Mouse (Mus musculus) urinary bladder, postnatal 10 days (tissue): ENCODE data around the gene Ift27.

Experiments used
- DNase-seq: peaks from one replicate; pipeline ENCODE4 v3.0.0; 2022; ENCODE audit warnings: low spot score

Ift27 gene

DNA sequence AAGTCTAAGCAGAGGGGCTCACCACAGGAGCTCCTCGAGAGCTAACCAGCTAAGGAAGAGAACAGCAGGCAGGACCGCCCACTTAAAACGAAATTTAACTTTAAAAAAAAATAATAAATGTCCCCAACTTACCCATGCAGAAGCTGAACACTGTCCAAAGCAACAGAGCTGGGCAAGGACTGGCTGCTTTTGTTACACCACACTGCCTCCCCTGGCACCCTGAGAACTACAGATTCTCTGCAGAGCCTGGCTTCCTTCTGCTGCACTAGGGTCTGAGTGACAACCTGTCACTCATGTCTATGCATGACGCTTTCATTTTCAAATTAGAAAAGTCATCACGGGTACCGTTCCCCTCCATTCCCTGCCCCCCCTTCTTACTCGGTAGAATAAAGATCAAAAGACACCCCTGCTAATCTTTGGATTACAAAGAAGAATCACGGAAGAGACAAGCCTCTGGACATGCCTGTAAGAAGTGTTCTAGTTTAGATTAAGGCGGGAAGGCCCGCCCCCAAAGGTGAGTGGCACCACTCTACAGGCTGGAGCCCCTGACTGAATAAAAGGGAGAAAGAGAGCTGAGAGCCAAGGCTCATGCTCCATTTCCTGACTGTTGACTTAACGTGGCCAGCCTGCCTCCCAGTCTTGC is 1.5 kb downstream of the Ift27 start:
- no peak for DNase-seq

DNA sequence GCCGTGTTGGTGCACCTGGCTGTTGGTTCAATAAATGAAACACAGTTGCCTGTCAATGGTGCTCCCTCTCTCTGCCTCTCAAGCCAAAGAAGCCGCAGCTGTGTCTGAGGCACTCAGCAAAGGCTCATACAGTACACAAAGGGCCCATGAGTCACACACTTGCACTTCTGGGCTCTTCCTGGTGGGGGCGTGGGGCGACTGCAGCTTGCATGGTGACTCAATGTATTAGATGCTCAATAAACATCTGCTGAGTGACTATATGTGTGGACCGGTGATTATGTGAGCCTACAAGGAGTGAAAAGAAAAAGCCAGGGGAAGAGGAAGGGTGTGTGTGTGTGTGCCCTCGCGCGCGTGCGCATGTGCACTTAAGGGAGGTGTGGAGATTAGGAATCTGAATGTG is 2.3 kb downstream of the Ift27 start:
- DNase-seq, result no peak

DNA sequence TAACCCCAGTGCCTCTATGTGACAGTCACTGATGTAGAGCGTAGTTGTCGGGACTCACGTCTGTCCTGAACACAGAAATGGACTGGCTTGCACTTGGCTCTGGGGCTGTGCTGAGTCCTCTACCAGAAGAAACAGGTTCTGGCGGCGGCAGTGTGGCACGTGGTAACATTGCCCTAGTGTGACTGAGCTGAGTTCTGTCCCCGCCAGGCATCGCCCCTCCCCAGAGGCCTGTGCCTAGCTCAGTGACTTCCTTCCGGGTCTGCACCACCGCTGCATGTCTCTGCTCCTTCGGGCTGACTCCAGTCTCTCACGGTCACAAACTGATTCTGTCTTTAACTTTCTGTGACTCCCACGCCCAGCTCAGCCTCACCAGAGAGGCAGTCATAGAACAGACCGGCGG is 3.2 kb downstream of the Ift27 start:
- DNase-seq, result no peak

DNA sequence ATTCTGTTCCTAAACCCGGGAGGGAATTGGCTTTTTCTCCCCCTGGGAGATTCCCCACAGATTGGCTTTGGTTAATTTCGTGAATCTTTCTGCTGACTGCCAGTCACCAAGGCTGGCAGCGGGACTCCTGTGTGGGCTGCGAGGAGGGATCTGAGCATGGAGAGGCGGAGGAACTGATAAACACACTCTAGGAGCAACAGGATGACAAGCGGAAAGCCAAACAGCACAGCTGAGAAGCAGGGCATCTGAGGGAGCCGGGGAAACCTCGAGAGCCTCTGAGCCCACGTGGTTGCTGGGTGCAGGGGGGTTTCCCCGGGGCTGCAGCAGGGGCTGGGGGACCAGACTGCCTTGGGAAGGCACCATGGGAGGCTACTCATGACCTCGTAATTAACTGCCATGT is 4.3 kb downstream of the Ift27 start:
- no peak for DNase-seq

DNA sequence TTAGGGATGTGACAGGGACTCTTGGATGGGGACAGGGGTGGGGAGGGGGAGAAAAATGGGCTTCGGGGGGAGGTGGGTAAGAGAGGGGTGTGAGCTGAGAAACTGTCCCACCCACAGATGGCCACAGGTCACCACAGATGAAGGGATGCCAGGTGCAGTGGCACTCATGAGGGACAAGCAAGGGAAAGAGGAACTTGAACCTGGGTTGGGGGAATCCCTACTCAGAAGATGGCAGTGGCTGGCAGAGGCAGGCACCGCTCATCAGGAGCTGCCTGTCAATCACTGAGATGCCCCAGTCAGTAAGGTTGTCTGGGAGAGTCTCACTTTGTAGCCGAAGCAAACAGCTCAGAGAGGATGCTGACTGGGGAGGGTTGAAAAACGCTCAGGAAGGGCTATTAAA is 8.6 kb downstream of the Ift27 start:
- DNase-seq, result no peak

DNA sequence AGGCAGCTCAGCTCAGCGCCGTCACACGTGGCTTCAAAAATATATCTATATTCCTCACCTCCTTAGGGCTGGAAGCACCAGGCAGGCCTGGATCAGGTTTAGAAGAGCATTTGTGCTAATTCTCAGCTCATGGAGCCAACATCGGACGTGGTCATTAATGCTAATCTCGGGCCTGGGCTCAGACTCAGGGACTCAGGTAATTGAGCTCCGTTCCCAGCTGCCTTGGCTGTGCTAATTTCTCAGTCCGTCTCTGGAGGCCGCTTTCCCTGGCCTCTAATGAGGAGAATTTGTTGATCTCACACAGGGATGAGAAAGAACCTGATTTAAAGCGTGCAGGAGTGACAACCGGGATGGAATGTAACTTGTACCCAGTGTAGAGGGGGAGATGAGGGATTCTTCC is 9.4 kb downstream of the Ift27 start:
- DNase-seq, result no peak

DNA sequence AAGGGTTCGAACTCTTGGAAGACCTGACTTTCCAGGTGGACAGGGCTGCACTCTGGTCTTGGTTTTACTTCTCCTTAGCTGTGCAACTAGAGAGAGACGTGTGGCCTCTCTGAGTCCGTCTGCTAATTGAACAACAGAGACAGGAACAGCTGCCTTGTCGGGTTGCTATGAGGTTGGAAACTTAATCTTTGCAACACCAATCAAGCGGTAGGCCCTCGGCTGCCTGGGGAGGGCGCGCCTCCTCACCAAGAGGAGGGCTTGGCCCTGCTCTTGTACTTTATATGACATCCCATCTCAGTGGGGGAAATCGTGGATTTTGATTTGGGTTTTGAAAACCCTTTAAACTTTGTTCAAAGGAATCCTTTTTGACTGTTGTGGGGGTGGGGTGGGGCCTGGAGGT is 12.0 kb downstream of the Ift27 start:
- no peak for DNase-seq

DNA sequence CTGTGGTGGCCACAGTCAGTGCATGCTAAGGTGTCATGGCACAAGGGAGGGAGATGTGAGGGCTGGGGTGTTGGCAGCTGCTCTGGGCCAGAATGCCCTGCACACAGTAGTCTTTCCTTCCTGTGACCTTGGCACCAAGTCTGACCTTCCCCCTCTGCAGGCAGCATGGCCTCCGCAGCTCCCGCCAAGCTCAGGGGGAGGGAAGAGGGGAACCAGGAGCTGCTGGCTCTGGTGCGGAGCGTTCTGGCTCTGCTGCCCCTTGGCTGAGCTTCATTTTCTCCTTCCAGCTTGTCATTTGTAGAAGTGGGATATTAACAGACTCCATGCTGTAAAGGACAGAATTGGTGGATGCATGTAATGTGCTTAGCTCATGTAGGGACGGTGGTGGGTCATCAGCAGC is 15.6 kb downstream of the Ift27 start:
- DNase-seq, result no peak

DNA sequence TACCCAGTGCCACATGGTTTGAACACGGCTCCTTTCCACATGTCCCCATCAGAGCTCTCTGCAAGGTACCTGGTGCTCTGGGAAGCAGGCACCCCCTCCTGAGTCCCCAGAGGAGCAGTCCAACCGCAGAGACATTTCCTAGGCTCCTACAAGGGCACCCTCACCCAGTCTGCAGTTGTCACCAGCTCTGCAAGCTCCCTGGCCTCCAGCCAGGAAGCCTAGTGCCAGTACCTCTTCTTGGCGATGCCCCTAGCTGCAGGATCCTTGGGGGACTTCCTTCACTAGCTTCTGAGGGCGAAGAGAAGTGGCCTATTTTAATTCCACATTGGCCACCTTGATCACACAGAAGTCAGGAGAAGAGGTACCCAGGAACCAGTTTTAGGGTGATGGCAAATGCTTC is 16.1 kb downstream of the Ift27 start:
- no peak for DNase-seq

DNA sequence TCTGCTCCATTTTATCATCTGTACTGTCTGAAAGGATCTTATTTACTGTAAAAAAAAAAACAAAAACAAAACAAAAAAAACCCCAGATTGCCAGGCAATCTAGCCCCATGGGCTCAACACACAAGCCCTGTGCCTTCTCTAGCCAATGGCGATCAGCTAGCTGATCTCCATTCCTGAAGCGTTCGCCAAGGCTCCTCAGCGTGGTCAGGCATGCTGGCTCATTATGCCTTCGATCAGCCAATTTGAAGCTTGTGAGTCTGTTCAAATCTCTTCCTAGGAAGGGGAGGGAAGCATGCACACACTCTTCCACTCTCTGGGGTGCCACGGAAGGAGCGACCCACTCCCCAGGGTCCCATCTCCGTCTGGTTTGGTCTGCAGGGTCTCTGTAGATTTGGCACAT is 16.6 kb downstream of the Ift27 start:
- no peak for DNase-seq

DNA sequence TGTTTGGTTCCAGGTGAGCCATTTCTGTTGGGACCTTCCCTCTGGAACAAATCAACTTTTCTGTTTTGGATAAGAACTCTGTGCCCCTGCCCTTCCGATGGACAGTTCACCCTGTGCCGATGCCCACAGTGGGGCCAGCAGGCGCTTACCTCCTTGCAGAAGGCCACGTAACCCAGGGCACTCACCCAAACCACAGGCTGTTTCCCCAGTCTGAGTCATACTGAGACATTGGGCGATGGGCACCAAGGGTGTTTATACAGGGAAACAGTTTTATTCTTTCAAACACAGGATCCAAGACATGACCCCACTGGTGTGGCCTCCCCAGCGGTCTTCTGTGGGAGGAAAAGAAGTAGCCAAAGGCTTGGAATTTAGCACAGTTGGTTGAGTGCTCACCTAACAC is 18.5 kb downstream of the Ift27 start:
- no peak for DNase-seq

DNA sequence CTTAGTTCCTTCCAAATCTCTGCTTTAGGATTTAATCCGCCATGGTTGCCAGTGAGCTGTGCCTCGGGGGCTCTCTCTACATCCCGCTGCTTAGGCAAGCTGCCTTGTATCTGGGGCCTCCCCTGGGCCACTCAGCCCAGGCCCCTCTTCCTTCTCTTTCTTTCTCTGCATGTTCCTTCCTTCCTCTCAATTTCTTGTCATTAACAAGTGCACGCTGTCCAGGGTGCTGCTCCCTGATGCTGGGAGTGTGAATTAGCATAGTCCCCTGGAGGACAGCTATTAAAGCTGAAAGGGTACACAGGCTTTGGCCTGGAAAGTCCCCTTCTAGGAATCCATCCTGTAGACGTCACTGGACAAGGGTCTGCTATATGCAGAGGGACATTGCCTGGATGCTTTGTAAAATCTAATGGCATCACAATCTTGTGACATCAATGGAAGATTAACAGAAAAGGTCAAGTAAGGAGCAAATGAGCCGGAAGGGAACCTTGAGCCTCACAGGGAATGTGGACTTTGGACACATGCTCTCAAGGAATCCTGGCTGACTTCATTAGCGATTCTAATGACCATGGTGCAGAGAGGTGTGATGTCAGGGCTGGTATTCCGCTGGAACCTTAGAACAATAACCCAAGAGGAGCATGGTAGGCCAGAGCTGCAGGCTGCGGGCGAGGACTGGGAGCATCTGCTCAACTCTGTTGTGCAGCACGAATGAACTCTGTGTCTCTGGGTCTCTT is 20.7 kb downstream of the Ift27 start:
- DNase-seq, result no peak

DNA sequence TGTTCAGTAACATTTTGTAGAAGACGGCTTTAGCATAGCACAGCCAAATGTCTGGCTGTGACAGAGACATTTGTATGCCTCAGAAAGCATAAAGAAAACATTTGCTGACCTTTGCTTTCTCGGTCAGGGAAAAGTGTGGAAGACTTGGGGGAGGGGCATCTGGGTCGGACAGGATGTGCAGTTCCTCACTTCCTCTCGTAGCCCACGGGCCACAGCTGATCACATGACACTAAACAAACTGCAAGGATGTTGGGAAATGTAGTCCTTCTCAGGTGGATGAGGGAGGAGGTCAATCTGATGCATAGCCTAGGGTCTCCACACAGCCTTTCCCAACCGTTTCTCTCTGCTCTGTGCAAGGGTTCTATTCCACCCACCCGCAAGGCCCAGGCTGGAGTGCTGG is 25.3 kb downstream of the Ift27 start:
- no peak for DNase-seq

DNA sequence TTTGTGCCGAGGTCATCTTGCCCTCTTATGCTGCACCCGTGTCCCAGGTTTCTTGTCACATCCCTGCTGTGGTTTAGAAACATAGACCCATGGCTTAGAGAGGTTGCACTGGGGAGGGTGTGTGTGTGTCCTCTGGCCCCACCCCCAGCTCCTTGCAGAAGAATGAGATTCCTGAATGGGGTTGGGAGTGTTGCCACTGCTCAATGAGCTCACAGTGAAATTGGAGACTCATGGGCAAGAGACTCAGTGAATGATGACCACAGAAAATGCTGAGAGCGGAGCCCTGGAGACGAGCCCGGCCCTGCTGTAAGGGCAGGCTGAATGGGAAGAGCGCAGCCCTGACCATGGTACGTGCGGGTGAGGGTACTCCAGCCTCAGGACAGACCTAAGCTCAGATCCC is 33.7 kb downstream of the Ift27 start:
- no peak for DNase-seq

DNA sequence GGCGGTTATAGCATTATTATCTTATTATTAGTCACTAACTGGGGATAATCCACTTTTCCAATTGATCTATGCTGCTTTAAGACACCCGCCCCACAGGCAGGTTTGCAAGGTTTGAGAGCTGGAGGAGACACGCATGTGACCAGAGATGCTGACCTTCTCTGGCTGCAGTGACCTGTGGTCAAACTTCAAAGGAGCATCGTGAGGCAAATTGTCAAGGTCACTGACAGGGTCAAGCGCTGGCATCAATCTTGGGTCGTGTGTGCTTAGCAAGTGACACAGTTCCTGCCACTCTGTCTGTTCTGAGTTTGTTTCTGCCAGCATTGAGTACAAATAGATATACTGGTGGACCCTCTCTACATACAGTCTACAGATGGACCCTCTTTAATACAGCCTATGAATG is 39.3 kb downstream of the Ift27 start:
- DNase-seq, result no peak

DNA sequence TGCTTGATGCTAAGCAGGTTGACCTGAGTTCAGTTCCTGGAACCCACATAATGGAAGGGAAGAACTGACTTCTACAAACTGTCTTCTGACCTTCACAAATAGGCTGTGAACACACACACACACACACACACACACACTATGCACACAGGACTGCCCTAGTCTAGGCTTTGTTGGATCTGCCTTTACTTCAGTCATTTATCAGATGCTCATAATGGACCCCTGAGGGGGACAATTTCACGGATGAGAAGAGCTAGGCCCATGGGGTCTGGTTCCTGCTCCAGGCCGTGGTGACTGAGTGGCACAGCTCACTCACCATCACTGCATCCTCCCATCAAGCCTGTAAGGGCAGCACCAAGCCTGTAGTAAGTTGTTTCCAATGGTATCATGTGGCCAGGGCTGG is 40.5 kb downstream of the Ift27 start:
- no peak for DNase-seq

DNA sequence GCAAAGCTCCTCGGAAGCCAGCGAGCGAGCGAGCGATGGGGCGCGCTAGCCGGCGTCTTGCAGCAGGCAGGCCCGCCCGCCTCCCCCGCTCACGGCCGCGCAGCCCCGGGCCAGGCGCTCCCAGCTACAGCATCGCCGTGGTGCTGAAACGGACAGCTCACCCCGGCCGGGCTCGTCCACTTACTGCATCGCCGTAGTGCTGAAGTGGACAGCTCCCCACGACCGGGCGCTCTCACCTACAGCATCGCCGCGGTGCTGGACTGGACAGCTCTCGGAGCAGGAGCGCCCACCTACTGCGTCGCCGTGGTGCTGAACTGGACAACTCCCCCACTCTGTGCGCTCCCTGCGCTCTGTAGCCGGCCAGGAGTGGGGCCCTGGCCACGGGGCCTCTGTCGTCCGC is 54.2 kb downstream of the Ift27 start, which contains the start of gene Cacng2:
Cacng2 (minus strand) TSS at position 325 of the 400 bp plus-strand sequence.
- DNase-seq, result peak; percentile 98

DNA sequence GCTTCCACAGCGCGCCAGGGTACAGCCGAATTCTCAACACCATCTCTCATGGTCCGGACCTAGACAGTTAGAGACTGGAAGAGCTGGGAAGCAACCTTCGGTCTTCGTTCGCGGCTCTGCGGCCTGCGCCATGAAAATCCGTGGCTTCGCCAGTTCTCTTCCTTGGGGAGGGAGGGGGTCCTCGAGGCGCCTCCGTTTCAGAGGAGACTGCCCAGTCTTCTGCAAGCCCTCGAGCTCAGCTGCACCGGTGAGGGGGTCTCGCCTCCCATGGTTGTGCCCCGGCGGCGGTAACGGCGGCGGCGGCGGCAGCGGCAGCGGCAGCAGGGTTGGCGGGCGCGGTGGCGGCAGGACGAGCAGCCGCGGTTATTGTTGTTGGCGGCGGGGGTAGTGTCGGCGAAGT is 54.7 kb downstream of the Ift27 start:
- no peak for DNase-seq

DNA sequence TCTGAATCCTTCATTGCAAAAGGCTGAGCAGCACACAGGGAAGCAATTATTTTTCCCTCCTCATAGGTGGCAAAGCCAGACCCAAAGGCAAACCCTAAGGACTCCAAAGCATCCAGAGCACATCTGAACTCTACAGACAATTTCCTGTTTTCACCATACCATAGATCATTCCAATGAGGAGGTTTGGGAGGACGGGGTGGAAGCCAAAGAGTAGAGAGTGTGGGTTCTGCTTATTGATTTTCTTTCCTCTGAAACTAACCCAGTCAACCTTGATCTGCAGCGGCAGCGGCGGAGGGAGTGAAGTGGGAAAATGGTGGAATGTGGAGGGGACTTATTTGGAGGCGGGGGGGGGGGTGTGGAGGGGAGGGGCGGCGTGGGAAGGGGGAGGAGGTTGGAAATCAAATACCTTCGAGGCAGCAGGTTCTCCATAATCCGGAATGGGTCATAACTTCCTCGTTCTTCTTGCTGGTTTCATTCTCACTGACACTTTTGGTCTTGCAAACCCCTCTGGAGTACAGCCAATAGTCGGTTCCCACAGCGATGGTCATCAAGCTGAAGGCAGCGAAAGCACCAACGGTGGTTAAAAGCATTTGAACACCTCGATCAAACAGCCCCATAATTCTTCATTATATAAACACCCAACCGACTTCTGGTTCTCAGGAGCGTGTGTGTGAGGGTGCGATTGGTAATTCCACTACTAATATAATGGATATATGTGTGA is 55.5 kb downstream of the Ift27 start:
- no peak for DNase-seq

DNA sequence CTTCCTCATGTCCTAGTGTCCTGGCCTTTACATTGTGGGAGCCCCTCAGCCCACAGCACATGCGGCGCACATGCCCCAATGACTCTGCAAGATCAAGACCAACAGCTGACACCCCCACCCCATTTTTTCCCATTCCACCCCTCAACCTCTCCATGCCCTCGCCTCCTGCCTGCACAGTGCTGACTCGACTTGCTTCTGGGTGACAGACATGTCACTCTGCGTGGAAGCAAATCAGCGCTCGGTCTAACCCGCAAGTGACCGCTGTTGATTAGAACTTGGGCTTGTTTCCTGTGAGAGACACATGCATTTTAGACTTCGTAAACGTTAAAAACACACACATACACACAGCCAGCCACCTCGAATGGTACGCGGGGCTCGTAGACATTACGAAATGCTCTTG is 56.2 kb downstream of the Ift27 start:
- DNase-seq, result no peak

DNA sequence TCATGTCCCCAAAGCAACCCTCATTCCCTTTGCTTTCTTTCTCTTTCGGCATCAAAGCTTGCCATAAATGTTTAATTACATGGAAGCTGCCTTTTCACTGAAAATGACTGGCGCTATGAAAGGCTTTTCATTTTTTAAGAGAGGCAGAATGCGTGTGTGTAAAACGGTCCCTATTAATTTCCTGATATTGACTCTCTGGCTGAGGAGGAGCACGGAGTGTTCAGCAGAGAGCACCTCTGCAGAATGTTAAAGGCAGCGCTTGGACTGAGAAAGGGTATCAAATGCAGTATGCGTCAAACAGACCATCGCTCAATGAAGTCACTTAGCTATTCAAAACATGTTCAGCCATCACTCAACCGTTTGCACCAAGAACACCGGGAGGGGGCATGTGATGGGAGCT is 57.0 kb downstream of the Ift27 start:
- no peak for DNase-seq

DNA sequence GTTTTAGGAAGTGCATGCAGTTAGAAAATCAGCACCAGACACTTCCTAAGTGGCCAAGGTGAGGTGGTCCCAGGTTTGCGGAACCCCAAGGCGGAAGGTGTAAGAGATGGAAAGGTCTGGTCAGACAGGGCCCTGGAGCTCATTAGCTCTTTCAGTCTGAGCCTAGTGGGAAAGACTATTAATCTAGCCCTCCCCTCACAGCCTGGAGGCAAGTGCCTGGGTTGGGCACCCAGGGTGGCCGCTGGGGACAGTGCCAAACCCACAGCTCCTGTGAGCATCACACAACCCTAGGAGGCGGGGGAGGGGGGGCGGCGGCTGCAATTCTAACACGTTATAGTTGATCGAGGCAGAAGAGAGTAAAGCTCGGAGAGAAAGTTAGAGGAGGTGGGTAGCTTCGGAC is 57.7 kb downstream of the Ift27 start:
- DNase-seq, result no peak
